Mouse (Mus musculus) adrenal gland, adult 2 months (tissue): ENCODE data around the gene Trim15. TPM values are rescaled to one million over a fixed set of nuclear protein-coding genes. Genes with fewer than 3 reads are reported as not detected.

Experiments
- DNase-seq: peaks from one replicate; pipeline ENCODE4 v3.0.0; 2021
- polyA plus RNA-seq: library from polyadenylated mRNA; depleted of rRNA; stranded (reverse); fragments of >200 nt; gene quantifications from 2 replicates; pipeline ENCODE4 v1.2.3, GENCODE M21; 2012
- total RNA-seq, 2 experiments: library from RNA; stranded (reverse); gene quantifications; 2 replicates each; pipeline ENCODE4 v1.2.3; 2021

Gene Trim15
- total and polyA plus RNA-seq, 3 experiments, result not detected

DNA sequence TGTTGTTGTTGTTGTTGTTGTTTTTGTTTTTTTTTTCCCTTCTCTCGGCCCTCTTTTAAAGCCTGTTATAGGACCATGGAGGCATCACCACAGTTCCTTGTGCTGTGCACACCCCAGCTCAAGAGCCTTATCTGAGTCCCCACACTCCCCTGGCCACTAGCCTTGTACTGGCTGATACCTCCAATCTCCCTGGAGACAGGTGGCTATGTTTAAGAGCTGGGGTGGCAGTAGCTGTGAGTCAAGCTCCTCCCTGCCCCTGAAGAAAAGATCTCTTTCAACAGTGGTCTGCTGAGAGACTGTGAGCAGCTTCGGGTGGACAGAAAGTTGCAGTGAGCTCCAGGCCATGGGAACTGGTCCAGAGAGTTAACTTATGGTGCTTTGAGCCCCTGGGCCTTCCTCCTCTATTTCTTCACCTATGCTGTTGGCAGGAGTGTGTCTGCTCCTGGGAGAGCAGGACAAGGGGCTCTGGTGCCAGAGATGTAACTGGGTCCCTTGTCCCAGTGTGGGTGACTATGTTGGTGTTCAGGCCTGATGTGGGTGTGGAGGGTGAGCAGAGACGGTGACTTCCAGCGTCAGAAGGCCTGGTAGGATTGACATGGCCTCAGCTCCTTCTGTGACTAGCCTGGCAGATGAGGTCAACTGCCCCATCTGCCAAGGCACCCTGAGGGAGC, 2.4 kb upstream of the Trim15 start, which contains the start of gene Trim10:
Trim10 (plus strand) TSS at position 291 of the 671 bp plus-strand sequence.
- no peak for DNase-seq

DNA sequence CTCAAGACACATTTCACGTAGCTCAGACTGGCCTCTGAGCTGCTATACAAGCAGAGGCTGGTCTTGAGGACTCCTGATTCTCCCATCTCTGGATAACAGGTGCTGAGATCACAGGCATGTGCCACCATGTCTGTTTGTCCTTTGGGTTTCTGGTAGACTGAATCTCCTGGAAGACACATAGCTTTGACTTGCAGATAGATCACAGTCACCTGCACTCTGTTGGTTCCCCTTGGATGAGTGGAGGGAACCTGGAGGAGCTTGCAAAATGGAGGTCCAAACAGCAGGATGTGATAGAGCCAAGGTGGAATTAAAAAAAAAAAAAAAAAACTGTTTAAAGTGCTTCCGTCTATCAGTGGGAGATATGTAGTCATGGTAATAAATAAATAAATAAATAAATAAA, 1.8 kb upstream of the Trim15 start:
- no peak for DNase-seq

DNA sequence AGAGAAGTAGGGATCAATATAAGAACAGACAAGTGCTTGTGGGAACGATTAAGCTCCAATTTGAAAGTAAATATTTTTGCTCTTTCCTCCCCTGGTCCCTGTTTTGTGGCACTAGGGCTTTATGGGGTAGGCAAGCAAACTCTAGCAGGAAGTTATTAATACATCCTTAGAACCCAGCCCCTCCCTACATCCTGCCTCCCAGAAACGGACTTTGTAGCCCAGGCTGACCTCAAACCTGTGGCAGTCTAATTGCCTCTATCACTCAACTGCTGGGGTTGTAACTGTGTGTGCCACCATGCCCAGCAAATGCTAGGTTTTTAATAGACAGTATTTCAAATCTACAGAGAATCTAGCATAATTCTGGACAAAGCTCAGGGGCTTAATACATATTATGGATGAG, 5.3 kb downstream of the Trim15 start:
- no peak for DNase-seq

DNA sequence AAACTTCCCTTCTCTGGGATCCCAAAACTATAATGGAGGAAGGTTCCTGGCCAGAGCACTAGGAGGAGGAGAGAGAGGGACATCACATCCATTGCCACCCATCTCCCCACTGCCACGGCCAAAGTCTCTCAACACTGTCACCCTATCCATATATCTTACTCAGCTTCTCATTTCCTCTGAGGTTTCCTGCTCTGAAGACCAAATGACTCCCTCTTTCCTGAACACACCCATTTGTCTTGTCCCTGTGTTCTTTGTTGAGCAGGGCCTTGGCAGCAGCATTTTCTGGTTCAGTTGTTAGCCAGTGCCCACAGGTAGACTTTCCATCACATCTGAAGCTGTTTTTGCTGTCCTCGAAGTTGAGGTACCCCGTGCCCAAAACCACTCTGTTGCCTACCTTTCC, 8.8 kb downstream of the Trim15 start:
- DNase-seq, result no peak

DNA sequence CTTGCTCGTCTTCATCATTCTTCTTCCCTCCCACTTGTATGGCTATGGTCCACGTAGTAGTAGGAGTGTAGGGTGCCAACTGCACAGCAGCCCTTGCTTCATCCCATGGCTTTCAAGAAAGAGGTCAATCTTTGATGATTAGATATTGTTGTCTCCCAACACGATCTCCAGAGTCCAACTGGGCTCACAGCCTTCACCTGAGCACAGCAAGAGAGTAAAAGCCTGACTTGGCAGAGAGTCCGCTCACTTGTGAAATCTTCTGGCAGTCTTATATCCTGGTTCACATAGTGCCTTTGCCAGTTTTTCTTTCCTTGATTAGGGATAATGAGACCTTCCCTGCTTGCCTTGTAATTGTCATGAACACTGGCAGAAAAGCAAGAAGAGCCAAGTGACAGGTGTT, 10.8 kb downstream of the Trim15 start:
- DNase-seq, result no peak

DNA sequence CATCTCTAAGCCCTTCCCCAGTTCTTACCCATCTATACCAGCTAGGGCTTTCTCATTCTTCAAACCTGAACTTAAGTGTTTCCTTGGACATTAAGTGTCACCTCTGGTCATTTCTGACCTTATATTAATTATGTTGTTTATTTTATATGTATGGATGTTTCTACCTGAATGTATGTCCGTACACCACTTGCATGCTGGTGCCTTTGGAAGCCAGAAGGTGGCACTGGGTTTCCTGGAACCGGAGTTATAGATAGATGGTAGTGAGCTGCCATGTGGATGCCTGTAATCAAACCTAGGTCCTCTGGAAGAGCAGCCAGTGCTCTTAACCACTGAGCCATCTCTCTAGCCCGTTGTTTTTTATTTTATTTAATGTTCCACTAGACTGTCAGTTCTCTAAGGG, 11.5 kb downstream of the Trim15 start:
- no peak for DNase-seq

DNA sequence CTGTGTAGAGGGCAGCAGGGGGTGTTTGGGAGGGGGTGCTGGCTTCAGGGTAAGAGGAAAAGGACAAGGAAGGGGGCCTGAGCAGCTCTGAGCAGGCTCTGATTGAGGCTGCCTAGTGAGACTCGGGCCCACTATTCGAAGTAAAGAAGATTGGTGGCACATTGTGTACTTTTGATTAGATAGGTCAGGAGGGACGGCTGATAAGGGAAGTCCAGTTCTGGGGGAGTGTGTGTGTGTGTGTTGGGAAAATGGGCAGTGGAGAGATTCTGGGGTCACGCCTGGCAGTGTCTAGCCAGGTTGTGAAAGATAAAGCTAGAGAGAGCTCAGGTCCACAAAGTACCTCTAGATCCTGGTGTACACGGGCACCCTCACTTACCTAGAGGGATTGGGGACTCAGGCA, 15.4 kb downstream of the Trim15 start:
- no peak for DNase-seq

DNA sequence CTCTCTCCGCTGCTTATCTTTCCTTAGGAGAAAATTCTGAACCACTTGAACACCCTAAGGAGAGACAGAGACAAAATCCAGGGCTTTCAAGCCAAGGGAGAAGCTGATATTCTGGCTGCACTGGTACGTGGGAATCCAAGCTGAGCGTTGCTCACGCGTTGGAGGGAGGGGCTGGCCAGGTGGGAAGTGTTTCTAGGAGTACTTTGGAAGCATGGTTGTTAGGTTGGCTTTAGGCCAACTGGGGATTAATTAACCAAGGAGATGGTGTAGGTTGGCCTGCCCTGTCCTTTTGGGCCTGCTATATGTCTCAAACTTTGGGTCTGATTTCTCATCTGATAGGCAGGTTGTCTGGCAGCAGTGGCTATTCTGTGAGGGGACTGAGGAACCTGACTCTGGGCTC, 15.8 kb downstream of the Trim15 start:
- no peak for DNase-seq

DNA sequence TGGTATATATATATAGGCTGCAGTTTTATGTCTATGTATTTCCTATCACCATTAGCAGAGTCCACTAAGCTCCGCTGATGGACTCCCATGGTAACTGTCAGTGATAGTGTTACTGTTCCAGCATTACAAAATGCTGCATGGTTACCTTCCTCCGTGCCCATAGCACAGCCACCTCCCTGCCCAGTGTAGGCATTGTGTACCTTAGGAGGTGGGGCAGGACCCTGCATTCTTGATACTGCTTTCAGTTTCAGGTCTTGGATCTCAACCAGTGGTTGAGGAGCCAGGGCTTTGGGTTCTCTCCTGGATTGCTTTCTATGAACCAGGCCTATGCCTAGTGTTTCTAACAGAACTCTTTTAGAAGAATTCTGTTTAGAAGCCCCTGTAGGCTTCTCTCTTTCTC, 17.0 kb downstream of the Trim15 start:
- no peak for DNase-seq

DNA sequence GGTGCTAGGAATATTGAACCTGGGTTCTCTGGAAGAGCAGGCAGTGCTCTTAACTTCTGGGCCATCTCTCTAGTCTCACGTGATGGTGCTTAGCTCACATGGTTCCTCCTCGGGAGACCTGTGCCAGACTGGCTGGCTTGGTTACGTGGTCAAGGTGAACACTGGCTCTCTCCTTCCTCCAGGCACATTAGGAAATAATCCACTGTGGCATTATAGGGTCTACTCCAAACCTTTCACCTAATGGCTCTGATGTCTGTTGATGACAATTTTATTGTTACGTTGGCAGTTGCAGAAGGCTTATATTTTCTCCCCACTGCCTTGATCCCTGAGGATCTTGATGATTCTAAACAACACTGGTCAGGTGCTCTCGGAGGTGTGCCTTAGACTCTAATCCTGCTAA, 18.1 kb downstream of the Trim15 start:
- no peak for DNase-seq

DNA sequence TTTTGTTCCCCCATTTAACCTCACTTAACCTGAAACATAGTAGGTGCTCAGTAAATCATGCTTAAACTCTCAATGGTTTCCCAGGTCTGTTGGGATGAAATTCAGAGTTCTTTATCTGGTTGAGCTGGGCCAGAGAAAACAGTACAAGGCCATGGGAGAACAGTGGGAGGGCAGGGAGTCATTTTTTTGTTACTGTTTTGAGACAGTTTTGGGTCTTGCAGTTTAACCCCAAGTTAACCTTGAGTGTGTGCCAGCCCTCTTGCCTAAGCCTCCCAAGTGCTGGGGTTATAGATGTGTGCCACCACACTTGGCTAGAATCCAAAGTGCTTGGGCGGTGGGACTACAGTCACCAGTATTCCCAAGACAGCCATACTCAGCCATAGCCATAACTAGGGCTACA, 22.3 kb downstream of the Trim15 start:
- DNase-seq, result peak; percentile 83

DNA sequence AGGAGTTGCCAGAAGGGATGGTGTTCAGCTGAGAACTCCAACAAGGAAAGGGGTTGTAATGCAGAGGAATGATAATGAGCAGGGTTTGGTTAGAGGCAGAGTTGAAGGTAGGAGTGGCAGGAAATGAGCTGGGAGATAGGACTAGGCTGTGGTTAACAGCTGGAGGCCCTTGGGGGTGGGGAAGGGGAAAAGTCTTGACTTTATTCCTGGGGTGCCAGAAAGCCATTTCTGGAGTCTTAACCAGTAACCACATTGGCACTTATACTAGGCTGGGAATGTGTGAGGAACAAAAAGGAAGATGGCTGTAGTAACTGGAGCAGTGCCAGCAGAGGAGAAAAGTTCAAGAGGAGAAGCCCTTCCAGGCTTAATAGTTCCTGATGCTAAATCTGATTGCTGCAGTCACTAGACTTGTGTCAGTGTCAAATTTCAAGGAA, 22.7 kb downstream of the Trim15 start:
- DNase-seq, result peak; percentile 26

DNA sequence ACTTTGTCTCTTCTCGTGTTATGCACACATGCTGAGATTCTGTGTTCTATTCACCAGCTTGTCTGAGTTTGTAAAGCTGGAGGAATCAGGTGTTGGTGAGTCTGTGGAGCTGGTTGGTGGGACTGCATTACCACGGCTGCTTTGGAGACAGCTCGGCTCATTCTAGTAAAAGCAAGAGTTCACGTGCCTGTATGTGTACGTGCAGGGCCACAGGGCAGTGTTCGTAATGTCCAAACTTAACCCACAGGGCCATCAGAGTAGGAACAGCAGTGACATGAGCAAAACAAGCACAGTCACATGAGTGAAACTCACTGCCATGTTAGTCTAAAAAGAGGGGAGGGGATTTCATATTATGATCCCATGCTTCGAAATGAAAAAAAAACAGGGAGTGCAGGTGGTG, 23.3 kb downstream of the Trim15 start:
- DNase-seq, result no peak

DNA sequence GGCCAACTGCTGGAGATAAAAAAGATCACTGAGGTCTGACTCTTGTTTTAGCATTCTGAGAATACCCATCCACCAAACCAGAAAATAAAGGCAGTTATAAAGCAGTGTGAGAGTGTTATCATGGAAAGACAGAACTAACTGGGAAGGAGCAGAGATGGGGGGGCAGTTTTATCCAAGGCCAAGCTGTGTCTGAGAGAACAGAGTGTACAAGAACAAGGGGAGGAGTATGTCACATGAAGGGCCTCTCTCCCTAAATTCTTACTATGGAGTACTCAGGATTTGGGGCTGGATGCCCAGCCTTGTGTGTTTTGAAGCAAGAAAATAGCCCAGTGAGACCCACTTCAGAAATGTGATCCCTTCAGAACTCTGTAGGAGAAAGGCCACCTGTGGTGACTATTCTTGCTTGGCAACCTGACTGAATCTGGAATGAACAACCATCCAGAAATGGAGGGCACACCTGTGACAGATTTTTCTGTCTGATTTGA, 26.0 kb downstream of the Trim15 start:
- DNase-seq, result no peak

DNA sequence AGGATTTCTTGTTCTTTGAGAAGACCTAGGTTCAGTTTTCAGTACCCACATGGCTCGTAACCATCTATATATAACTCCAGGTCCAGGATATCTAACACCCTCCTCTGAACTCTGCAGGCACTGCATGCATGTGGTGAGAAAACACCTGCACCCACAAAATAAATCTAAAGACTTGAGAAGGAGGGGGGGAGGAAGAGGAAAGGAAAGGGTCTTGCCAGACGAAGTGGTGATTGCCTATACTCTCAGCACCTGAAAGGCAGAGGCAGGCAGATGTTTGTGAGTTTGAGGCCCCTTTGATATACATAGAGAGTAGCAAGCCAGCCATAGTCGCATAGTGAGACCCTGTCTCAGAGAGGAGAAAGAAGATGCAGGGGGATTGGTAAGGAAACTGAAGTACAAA, 27.1 kb downstream of the Trim15 start:
- no peak for DNase-seq

DNA sequence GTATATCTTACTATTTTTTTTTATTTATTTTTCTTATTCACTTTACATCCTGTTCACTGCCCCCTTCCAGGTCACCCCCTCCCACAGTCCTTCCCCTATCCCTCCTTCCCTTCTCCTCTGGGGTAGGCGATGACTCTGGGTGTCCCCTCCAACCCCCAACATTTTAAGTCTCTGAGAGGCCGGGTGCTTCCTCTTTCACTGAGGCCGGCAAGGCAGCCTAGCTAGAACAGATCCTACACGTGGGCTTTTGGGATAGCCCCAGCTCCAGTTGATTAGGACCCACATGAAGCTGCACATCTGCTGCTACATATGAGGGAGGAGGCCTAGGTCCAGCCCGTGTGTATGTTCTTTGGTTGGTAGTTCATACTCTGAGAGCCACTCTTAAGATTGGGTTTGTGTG, 28.0 kb downstream of the Trim15 start:
- DNase-seq, result no peak

DNA sequence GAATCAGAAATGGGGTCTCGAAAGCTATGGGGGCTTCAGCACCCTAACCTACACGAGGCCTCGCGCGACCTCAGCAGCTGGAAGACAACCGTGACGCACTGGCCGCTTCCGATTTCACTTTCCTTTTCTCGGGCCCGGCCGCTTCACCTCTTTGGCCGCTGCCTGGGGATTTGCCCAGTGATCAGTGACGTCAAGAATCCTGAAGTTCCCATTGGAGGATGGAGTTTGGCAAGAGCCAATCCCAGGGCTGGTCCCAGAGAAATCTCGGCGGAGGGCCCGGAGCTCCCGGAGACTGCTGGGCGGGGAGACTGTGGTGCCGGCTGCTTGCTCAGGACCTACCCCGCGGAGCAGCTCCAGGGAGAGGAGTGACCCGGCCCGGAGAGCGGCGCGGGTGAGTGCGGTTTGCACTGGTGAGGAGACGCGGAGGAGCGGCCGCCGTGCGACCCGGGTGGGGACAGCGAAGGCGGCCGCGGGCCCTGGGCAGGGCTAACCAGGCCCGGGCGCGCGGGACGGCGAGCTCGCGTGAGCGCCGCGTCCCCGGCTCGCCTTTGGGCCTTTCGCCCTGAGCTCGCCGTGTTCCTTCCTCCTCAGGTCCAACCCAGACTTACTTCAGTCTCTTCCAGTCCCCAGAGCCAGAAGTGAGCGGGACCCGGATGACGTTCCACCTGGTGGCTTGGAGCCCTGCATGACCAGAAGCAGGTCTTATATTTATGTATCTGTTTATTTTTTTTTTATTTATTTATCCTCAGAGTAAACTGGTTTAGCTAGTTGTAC, 29.9 kb downstream of the Trim15 start, which contains the start of gene Trim26:
Trim26 (plus strand) TSS at position 261 of the 774 bp plus-strand sequence.
- peak; percentile 100 for DNase-seq

DNA sequence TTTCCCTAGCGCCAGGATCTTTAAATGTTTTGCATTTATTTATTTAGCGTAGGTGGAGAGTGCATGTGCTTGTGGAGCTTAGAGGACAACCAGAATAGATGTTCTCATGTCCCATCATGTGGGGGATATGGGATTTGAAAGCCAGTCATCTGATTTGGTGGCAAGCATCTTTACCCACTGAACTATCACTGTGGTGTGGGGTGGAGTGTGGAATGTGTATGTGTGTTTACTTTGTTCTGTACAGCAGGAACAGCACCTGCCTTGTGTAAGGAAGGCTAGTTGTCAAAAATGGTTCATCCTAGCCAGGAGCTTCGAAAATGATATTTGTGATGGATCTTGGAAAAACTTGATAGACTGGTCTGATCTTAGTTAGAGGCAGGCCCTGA, 30.6 kb downstream of the Trim15 start:
- no peak for DNase-seq

DNA sequence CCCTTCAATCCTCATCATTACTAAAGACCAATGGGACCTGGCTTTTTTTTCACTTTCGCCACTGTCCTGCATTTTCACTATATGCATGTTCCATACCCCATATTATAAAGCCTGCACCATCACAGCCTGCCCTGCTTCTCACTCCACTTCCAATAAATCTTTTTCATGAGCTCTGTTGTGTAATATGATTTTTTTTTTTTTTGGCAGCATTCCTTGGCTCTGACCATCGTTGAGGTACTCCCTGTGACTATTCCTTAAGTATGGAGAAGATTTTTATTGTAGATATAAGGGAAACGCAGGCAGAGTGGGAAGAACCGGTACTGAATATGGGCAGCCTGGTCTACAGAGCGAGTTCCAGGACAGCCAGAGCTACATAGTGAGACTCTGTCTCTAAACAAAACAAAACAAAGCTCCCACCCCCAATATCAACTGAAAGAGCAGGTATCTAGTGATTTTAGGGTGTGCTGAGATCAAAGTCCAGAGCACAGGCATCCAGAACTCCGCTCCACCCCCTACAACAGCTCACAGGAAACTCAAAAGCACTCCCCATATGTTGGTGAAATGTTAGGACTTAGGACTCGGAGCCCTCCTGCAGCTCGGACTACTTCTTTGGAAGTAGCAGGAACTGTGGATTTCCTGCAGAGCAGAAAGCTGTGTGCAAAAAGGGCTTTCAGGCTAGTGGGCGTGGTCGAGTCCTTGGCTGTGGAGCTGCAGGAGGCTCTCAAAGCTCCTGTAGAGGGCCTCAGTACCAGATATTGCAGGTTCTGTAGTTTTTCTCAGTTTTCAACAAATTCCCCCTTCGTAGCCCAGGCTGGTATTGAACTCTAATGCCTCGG, 31.2 kb downstream of the Trim15 start:
- DNase-seq, result peak; percentile 78

DNA sequence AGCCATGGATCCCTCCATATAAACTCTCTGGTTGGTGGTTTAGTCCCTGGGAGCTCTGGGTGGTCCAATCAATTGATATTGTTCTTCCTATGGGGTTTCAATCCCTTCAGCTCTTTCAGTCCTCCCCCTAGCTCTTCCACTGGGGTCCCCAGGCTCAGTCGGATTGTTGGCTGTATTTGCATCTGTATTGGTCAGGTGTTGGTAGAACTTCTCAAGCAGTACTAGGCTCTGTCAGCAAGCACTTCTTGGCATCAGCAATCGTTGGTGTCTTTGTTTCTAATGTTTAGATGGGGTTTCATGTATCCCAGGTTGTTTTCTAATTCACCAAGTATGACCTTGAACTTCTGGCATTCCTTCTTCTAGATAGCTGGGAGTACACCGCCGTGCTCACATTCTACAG, 34.3 kb downstream of the Trim15 start:
- DNase-seq, result no peak

DNA sequence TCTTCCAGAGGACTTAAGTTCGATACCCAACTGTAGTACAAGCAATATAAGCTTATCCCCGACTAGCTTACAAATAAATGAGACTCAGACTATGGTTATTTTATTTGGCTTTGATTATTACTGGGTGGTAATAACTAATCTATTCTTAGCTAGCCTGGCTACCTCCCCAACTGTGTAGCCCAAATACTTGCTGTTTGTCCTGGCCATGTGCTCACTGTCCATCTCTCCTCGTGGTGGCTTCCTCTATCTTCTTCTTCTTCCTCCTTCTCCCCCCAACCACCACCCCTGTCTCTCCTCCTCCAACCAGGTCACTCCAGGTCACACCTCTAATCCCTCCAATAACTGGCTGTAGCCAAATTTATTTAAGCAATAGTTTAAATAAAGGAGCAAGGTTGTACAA, 36.5 kb downstream of the Trim15 start:
- no peak for DNase-seq

DNA sequence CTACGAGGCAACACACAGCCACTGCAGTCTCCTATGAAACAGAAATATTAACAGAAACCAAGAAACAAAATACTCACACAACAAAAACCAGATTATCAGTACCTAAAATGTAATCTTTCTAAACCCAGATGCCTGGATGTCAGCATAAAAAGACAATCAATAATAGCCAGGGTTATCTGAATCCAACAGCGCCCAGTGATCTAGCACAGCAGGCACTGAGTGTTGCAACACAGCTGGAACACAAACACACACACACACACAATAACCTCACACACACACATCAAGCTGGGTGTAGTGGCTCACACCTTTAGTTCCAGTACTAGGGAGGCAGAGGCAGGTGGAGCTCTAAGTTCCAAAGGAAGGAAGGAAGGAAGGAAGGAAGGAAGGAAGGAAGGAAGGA, 38.5 kb downstream of the Trim15 start:
- no peak for DNase-seq

DNA sequence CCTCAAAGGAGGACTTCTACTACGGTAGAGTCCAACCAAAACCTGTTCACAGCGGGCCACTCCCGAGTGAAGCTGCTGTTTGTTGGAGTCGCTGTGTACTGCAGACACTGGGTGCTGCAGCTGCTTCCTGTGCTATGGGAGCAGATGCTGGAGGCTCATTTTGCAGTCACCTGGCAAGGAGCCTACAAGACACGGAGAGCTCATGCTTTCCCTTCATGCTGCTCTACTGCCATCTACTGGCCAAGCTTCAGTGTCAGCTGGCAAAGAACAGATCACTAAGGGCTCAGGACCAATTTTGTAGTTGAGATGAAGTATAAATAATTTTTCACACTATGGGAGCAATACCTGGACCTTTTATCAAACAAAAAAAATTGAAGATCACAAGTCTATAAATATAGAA, 41.0 kb downstream of the Trim15 start:
- peak; percentile 82 for DNase-seq
